Mouse (Mus musculus): ENCODE data around the gene Pi16.
A peak's percentile ranks its signal among the peaks of the same experiment; 100 is the strongest.

Gene Pi16

DNA sequence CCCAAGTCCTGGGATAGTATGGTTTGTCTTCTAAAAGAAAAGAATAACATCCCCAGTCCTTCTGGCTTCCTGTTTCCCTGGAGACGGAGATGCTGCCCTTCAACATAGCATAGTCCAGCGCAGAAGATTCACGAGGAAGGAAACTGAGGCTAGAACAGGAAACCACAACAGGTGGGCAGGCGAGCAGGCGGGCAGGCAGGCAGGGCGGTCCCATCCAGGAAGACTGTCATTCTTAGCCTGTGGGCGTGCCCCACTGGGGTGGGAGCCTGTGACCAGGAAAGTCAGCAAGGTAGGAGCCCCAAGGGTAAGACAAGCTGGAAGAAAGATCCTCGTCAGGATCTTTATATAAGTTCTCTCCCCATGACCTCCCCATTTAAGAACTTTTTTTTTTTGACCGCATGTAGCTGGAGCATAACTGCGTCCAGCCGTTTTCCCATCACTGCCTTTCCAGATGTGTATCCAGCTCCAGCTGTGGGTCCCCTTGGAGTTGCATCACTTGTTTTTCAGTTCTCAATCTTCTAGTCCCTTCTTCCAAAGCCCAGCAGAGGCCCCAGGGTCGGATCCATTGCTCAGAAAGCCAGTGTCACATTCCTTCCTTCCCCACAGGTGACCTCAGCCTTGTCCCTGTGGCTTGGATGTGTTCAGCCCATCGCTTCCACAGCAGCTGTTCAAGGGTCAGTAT lies 13.0 kb upstream of the Pi16 start:
- peak; percentile 49 for DNase-seq

DNA sequence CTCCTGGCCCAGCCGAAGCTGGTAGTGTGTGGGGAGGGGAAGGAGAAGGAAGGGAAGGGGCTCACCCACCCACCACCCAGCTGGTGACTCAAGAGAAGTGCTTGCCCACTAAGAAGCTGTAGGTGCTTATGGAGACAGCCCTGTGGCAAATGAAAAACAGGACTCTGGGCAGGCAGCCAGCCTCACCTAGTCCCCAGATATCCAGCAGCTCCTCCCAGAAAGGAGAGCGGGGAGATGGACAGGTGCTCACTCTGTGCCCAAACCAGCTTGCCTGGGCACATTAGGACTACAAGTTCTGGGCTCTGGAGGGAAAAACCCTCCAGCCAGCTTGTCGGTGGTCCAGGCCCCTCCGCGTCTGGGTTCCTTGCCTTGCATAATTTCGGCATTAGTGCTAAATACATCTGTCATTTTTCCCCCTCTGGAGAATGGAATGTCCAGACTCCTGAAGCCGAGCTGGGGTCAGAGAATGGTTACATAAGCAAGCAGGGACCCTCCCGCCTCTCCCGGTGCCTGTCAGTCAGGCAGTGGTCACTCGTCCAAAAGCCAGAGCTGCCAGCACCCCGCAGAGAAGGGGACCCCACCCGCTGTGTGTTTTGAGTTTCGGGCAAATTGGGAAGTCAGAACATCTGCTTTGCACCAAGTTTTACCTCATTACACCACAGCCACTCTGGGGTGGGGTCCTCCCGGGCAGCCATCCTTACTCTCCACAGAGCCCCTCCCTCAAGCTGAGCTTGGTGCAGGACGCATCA lies 12.2 kb upstream of the Pi16 start:
- DNase-seq = peak; percentile 56

- DNase-seq = no peak
Observed at GRCm38 (mm10) chr17:29305871-29306270, 11.6 kb upstream of the Pi16 start.

GRCm38 (mm10) chr17:29310056-29310623 lies 7.3 kb upstream of the Pi16 start:
- DNase-seq = peak; percentile 28

- DNase-seq = no peak
Observed at GRCm38 (mm10) chr17:29311602-29312001, 5.9 kb upstream of the Pi16 start.

DNA sequence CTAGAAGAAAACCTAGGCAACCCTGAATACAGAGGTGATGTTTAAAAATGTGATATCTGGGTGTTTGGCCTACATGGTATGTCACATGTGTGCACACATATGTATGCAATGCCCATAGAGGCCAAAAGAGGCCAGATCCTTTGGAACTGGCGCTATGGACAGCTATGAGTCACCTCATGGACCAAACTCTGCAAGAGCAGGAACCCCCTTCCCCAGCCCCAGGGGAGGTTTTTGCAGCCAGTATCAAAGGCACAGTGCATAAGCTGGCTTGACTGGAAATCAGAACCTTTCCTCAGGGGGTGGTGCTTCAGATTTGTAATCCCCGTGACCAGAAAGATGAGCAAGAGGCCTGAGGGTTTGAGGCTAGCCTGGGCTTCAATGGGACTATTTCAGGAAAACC lies 5.4 kb upstream of the Pi16 start:
- DNase-seq = no peak

DNA sequence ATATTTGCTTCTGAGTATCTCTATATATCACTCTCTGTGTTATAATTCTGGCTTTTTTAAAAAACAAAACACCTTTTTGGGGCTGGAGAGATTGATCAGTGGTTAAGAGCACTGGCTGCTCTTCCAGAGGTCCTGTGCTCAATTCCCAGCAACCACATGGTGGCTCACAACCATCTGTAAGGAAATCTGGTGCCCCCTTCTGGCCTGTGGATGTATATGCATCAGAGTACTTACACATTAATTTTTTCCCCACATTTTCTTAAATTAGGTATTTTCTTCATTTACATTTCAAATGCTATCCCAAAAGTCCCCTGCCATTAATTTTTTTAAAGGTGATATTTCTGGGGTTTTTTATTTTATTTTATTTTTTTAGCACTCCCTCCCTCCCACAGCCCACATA lies 4.2 kb upstream of the Pi16 start:
- DNase-seq = no peak

DNA sequence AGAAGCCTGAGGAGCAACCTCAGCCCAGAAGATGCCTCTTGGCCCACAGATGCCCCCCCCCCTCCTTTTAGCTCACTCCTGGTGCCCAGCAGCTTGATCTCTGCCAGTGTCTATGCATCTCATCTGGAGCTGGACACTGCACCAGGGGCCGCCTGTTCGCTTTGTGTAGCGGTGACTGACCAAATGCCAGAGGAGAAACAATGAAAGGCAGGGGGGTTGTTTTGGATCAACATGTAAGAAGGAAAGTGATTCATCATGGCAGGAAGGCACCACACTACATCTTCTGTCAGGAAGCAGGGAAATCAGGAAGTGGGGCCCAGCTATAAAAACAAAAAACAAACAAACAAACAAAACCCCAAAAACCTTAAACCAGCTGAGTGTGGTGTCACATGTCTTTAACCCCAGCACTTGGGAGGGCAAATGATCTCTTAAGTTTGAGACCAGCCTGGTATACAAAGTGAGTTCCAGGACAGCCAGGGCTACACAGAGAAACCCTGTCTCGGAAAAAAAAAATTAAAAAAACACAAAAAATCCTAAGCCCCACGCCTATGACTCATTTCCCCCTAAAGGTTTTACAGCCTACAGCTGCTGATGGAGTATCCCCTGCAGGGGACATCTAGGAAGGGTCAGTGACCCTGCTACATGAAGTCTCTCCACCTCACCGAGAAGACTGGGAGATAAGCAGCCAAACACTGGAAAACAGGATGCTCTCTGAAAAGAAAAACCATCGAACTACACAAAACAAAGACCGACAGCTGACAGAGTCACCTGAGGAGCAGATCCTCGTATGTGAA lies 1.6 kb upstream of the Pi16 start:
- no peak for DNase-seq

DNA sequence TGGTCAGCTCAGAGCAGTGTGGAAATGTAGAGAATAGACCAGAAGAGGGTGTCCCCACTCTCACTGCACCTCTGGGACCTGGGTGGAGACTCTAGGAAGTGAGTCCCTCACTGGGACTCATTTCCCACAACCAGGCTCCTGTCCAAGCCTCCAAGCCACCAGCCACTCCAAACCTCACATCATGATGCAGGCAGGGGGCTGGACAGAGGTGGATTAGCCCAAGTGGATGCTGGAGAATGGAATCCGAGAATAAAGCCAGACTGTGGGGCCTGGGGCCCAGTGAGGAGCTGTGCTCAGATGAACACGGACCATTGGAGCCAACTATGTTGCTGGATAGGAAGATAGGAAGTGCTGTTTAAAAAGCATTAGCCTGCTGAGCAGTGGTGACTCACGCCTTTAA lies 589 bp upstream of the Pi16 start:
- DNase-seq = no peak

DNA sequence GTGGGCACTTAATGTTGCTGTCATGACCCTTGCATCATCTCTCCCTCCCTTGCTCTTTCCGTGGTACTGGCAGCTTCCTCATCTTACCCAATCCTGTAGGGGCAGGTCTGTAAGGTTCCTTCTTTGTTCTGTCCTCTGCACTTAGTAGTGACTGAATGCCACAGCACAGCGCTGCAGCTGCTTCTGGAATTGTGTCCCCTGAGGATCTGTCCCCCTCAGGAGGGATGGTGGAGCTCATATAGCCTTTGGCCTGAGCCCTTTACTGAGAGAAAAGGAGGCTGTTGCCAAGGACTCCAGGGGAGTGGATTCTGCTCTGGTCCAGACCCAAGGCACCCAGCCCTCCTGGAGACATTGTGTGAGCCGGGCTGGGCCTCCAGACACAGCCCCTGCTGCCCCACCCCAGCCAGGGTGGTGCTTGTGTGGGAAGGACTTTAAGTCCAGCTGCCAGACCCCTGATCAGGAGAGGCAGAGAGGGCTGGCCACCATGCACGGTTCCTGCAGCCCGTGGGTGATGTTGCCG lies 1.3 kb downstream of the Pi16 start:
- no peak for DNase-seq

GRCm38 (mm10) chr17:29319476-29319875 lies 2.0 kb downstream of the Pi16 start:
- DNase-seq = no peak

DNA sequence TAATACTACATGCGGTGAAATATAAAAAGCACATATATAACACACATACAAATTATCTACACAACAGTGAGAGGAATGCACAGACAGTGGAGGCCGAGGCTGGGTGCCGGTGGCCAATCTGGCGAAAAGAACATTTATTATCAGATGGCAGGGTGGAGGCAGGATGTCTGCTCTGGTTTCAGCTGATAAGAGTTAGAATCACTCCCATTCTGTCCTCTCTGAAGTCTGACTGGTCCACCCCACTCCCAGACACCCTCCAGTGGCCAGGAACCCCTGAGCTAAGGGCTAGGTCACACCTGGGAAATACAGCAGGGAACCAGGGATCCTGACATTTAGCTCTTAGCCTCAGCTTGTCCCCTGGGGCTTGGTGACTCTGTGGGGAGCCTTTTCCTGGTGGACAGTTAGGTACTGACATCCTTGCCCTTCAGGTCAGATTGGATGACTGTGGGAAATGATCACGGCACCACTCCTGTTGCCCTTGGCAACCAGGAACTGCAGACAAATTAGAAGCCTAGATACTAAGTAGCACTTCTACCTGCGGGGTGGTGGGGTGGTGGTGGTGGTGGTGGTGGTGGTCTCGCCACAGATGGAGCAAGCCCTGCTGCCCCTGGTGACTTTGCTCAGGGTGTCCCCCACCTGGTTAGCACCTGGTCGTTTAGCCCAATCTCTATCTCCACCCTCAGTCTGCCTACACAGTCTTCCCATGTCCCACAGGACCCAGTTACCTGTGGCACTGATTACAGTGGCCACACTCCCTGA lies 2.6 kb downstream of the Pi16 start:
- no peak for DNase-seq

DNA sequence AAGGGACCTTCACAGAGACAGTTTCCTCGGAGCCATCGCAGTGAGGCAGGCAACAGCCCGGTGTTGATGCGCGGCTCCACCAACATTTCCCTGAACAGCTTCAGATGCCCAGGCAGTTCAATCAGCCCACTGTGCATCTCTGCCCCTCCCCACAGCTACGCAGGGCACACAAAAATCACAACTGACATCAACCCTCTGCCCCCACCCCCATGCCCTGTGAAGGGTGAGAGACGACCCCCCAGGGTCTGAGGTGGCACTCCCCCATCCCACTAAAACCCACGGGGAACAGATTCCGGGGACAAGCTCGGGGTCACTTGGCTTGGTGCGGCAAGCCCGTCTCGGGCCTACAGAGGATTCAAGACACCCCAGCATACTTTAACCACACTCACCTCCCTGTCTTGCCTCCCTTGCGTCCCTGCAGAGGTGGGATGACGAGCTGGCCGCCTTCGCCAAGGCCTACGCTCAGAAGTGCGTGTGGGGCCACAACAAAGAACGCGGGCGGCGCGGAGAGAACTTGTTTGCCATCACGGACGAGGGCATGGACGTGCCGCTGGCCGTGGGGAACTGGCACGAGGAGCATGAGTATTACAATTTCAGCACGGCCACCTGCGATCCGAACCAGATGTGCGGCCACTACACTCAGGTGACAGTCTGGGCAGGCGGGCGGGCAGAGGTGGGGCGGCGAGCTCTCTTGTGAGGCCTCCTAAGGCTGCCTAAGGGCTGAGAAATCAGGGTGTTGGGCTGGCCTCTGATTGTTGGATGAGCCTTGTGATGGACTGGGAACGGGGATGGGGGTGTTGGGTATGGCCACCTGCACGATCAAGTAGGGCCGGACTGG lies 4.5 kb downstream of the Pi16 start:
- no peak for DNase-seq

DNA sequence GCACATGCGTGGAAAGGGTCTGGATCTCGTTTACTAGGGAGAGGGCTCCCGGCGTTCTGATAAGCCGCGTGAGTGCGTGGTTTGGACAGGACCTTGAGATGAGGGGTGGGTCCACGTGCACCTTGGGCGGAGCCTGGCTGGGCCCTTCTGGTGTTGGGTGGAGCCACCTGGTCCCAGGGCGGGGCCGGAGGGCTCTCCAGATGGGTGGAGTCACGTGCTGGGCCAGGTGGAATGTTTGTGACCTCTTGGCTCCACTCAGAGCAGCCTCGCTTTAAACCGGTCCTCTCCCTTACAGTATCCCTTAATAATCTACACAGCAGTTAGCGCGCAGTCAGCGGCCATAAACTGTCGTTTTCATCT lies 5.1 kb downstream of the Pi16 start:
- DNase-seq = peak; percentile 92

DNA sequence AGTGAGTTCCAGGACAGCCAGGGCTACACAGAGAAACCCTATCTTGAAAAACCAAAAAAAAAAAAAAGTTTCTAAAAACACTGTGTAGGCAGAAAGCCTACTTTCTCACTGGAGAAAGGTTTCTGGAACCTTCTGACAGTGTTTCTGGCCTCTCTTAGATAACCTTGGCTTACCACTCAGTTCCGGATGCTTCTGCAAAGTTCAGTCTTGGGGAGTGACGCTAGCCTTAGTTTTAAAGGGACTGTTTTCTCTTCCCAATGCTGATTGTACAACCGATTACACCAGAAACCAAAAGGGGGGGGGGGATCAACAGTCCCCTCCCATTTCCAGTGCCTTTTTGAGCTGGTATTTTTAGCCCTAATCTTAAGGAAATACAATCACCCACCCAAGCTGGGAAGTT lies 6.1 kb downstream of the Pi16 start:
- DNase-seq = no peak

DNA sequence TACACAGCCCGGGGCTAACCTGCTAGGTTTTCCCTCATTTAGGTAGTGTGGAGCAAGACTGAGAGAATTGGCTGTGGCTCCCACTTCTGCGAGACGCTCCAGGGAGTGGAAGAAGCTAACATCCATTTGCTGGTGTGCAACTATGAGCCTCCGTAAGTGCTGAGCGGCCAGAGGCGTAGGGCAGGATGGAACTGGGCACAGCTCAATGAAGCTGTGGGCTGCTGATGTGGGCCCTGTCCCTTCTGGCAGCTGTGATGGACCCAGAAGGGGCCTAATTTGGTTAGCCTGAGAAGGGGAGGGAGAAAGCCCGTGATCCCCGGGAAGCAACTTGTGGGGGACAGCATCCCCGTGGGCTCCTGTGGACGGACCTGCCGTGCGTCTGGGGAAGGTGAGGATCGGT lies 8.4 kb downstream of the Pi16 start:
- DNase-seq = no peak

DNA sequence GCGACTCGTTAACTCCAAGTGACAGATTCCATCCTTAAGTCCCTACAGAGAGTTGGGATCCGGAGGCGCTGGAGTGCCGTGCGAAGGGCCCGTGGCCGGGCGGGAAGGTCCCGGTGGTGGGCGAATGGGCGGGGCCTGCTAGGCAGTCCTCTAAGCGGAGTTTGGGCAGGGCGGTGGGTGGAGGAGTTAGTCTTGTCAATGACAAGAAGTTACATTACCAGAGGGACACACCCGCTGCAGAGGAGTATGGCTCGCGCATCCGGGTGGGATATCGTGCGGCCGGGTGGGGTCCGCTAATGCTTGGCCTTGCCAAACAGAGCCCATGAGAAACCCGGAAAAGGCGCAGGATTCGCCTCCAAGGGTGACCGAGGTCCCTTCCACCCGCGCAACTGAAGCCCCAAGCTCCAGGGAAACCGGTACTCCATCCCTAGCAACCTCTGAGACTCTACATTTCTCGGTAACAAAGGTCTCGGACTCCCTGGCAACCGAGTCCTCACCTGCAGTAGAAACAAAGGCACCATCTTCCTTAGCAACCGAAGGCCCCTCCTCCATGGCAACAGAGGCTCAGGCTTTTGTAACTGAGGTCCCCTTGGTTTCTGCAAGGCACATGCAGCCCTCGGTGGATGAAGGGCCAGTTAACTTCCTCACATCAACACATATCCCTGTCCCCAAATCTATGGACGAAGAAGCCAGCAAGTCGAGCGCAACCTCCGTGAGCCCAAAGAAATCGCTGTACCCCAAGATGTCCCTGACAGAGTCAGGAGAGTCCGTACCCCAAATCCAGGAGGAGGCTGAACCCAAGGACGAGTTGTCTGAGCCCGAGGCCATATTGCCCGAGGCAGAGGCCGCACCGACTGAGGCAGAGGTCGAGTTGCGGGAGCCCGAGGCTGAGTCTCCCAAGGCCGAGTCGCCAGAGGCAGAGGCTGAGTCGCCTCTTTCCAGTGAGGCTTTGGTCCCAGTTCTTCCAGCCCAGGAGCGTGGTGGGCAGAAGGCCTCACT lies 9.3 kb downstream of the Pi16 start:
- DNase-seq = no peak

- DNase-seq = no peak
Observed at GRCm38 (mm10) chr17:29327691-29328090, 10.2 kb downstream of the Pi16 start.

GRCm38 (mm10) chr17:29330221-29330620 lies 12.7 kb downstream of the Pi16 start:
- no peak for DNase-seq

DNA sequence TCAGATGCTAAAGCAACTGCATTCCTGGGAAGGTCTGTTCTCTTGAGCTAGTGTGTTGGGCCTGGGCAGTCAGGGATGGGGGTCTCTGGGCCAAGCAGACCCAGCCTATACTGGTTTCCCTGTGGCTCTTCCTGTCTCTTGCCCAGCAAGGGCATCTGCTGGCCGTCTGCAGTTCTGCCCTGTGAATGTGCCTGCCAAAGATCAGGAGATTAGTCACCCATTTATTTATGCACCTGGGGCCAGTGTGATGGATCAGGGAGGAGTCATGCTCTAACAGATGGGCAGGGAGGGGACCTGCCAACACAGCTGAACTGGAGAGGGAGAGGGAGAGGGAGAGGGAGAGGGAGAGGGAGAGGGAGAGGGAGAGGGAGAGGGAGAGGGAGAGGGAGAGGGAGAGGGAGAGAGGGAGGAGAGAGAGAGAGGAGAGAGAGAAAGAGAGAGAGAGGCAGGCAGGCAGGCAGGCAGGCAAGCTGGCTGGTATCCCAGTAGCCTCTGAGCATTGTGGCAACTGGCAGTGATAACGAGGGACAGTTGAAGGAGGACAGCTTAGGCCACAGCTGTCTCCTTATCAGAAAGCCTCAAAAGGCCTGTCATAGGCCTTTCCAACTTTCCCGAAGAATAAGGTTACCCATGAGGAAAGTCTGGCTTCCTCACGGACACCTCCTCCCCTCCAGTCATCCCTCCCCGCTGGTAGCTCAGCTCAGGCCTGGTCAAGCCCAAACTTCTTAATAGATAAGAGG lies 13.4 kb downstream of the Pi16 start:
- DNase-seq = no peak
